ENCODE assay signal across 24 mouse cellular contexts in the genomic region with DNA sequence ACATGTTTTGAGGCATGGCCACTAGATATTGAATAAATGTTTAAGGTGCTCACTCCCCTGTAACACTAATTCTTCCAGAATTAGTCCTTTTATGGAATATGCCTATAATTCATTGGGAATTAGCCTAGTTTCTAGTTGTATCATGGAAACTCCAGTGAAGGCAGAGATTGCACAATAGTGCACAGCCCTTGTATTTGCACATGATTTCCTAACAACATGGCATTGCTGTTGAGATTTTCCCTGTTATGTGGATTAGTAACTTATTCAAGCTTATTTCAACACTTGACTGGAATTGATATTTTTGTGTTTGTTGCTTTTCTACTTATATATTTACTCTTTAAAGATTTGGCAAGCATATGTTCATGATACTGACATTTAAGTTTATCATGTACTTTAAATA.
DNase-seq lines count a peak whose midpoint lies in the region; ATAC-seq and TF ChIP-seq lines count a peak whose summit lies in the region.
"Had no signal": no experiment of that assay in that cellular context is flagged by ENCODE, and none has a peak within 500 bp of the region (broad histone marks: within the 10 kb centered on the region; RNA-seq: fewer than 3 reads in every experiment).

No protein-coding gene starts in this region.

- no peak overlapping the region for H3K9ac ChIP-seq in liver, adult 2 months (ENCODE audit: low read depth, low read length)
- H3K9ac ChIP-seq in liver, embryonic 11.5 days (ENCODE audit: low read depth, low read length): no peak overlapping the region
- no peak overlapping the region for H3K9ac ChIP-seq in liver, postnatal 0 days (replicated peaks)
- H3K9ac ChIP-seq: embryonic facial prominence, embryonic 13.5 days; embryonic facial prominence, embryonic 15.5 days; forebrain, embryonic 12.5 days had no signal

- no peaks in the 10 kb centered on the region for H3K27me3 ChIP-seq in liver, adult 2 months (ENCODE audit: control insufficient read depth, insufficient read depth, low read length)
- no peaks in the 10 kb centered on the region for H3K27me3 ChIP-seq in liver, embryonic 11.5 days (replicated peaks; ENCODE audit: control insufficient read depth, insufficient read depth, low read length)
- no peaks in the 10 kb centered on the region for H3K27me3 ChIP-seq in liver, postnatal 0 days (ENCODE audit: insufficient read depth, low read length)
- no peaks in the 10 kb centered on the region for H3K27me3 ChIP-seq in C2C12 (ENCODE audit: control insufficient read depth, insufficient read depth, insufficient read length)
- H3K27me3 ChIP-seq: embryonic facial prominence, embryonic 13.5 days; embryonic facial prominence, embryonic 15.5 days; forebrain, embryonic 12.5 days had no signal

- H3K4me1 ChIP-seq in liver, adult 2 months (ENCODE audit: control insufficient read depth, insufficient read depth, low read length): no peaks in the 10 kb centered on the region; the same call in 1 of the 2 replicates
- no peaks in the 10 kb centered on the region for H3K4me1 ChIP-seq in liver, embryonic 11.5 days (replicated peaks; ENCODE audit: control insufficient read depth, insufficient read depth, low read length)
- H3K4me1 ChIP-seq in liver, postnatal 0 days (ENCODE audit: insufficient read depth): no peaks in the 10 kb centered on the region
- no peaks in the 10 kb centered on the region for H3K4me1 ChIP-seq in lung, adult 2 months (ENCODE audit: control insufficient read depth, insufficient read depth, low read length)
- H3K4me1 ChIP-seq: embryonic facial prominence, embryonic 13.5 days; embryonic facial prominence, embryonic 15.5 days; forebrain, embryonic 10.5 days; forebrain, embryonic 12.5 days had no signal

- no peaks in the 10 kb centered on the region for H3K9me3 ChIP-seq in liver, embryonic 11.5 days (ENCODE audit: control insufficient read depth, low read length)
- no peaks in the 10 kb centered on the region for H3K9me3 ChIP-seq in liver, postnatal 0 days (ENCODE audit: low read length)
- H3K9me3 ChIP-seq: embryonic facial prominence, embryonic 13.5 days; embryonic facial prominence, embryonic 15.5 days; forebrain, embryonic 10.5 days; forebrain, embryonic 12.5 days had no signal

- no peak overlapping the region for H3K27ac ChIP-seq in liver, adult 2 months (replicated peaks; ENCODE audit: insufficient read depth, low read depth, low read length)
- no peak overlapping the region for H3K27ac ChIP-seq in liver, embryonic 11.5 days (ENCODE audit: low read depth, low read length)
- no peak overlapping the region for H3K27ac ChIP-seq in liver, postnatal 0 days (ENCODE audit: low read depth)
- H3K27ac ChIP-seq: embryonic facial prominence, embryonic 13.5 days; embryonic facial prominence, embryonic 15.5 days; forebrain, embryonic 10.5 days; forebrain, embryonic 12.5 days had no signal

- TF ChIP-seq CTCF in liver, adult 2 months (IDR thresholded peaks at IDR 0.05; ENCODE audit: low read depth, low read length): no peak
- TF ChIP-seq CTCF in liver, postnatal 0 days (IDR thresholded peaks at IDR 0.05; ENCODE audit: low read depth): no peak
- no peak for TF ChIP-seq CTCF in lung, adult 2 months (IDR thresholded peaks at IDR 0.05; ENCODE audit: insufficient read depth, low read length)
- TF ChIP-seq CTCF in C2C12 (IDR thresholded peaks at IDR 0.05; ENCODE audit: control insufficient read depth, insufficient read depth, insufficient read length): no peak

- no peaks in the 10 kb centered on the region for H3K79me2 ChIP-seq in liver, adult 2 months (ENCODE audit: control insufficient read depth, insufficient read depth, low read length)
- H3K79me2 ChIP-seq in C2C12 (ENCODE audit: control insufficient read depth, insufficient read depth): no peaks in the 10 kb centered on the region

- ATAC-seq in liver, embryonic 11.5 days (replicated peaks; ENCODE audit: low FRiP score): no peak
- peak; percentile 73 for ATAC-seq in liver, postnatal 0 days
- ATAC-seq: forebrain, embryonic 14.5 days had no signal

- H3K4me2 ChIP-seq in liver, embryonic 11.5 days: no peak overlapping the region
- no peak overlapping the region for H3K4me2 ChIP-seq in liver, postnatal 0 days (ENCODE audit: low read depth, low read length)
- H3K4me2 ChIP-seq: embryonic facial prominence, embryonic 13.5 days; embryonic facial prominence, embryonic 15.5 days; forebrain, embryonic 12.5 days had no signal

- TF ChIP-seq POLR2A in liver, adult 2 months (IDR thresholded peaks at IDR 0.05; ENCODE audit: extremely low read depth, insufficient read depth, low read length): no peak
- TF ChIP-seq POLR2A in lung, adult 2 months (IDR thresholded peaks at IDR 0.05; ENCODE audit: borderline replicate concordance, extremely low read depth, low read depth, low read length): no peak

- TF ChIP-seq EP300 in liver, postnatal 0 days (IDR thresholded peaks at IDR 0.05; ENCODE audit: low read depth): 0 out of 2 replicates have a peak, but pooled peaks have one; percentile 16

- peak; percentile 91 for DNase-seq in liver, adult 2 months (ENCODE audit: extremely low read depth, low read depth, low spot score)
- no peak for DNase-seq in liver, embryonic 11.5 days (ENCODE audit: low spot score)
- no peak for DNase-seq in liver, postnatal 0 days
- no peak for DNase-seq in liver
- DNase-seq in lung, postnatal 25 days (ENCODE audit: low spot score): peak; percentile 5
- DNase-seq in lung, adult 2 months: no peak
- DNase-seq: adrenal gland, adult 2 months; adrenal gland, postnatal 10 days; adrenal gland, postnatal 25 days; B cell, adult 2 months; cerebellum, adult 11 months; cerebellum, adult 18-20 months; cerebellum, adult 8-10 months; cerebellum, adult 9-11 months; cerebellum, postnatal 14 days; cerebellum, postnatal 36 days; embryo, embryonic 11 days had no signal

- no peak overlapping the region for H3K4me3 ChIP-seq in liver, adult 2 months (ENCODE audit: insufficient read depth, low read depth, low read length)
- no peak overlapping the region for H3K4me3 ChIP-seq in liver, embryonic 11.5 days (ENCODE audit: low read depth, low read length)
- no peak overlapping the region for H3K4me3 ChIP-seq in liver, postnatal 0 days (ENCODE audit: low read depth, low read length)
- H3K4me3 ChIP-seq in lung, adult 2 months (replicated peaks; ENCODE audit: extremely low read depth, low read depth, low read length): no peak overlapping the region
- no peak overlapping the region for H3K4me3 ChIP-seq in C2C12 (ENCODE audit: insufficient read depth, poor library complexity, severe bottlenecking)
- H3K4me3 ChIP-seq: embryonic facial prominence, embryonic 13.5 days; embryonic facial prominence, embryonic 15.5 days; erythroblast, embryonic 14.5 days; forebrain, embryonic 10.5 days; forebrain, embryonic 12.5 days had no signal

- no peaks in the 10 kb centered on the region for H3K36me3 ChIP-seq in liver, adult 2 months (ENCODE audit: control insufficient read depth, insufficient read depth, low read length)
- no peaks in the 10 kb centered on the region for H3K36me3 ChIP-seq in liver, embryonic 11.5 days (ENCODE audit: control insufficient read depth, insufficient read depth, low read length)
- no peaks in the 10 kb centered on the region for H3K36me3 ChIP-seq in liver, postnatal 0 days (replicated peaks; ENCODE audit: insufficient read depth, low read length)
- H3K36me3 ChIP-seq in C2C12 (ENCODE audit: control insufficient read depth, insufficient read depth): no peaks in the 10 kb centered on the region
- H3K36me3 ChIP-seq: embryonic facial prominence, embryonic 13.5 days; embryonic facial prominence, embryonic 15.5 days; forebrain, embryonic 10.5 days; forebrain, embryonic 12.5 days had no signal

- no peaks in the 10 kb centered on the region for H3K79me3 ChIP-seq in C2C12 (ENCODE audit: low read depth)

- H3ac ChIP-seq in C2C12 (ENCODE audit: control insufficient read depth, insufficient read length, low read depth): no peak overlapping the region

TF ChIP-seq in C2C12, 6 proteins besides CTCF, POLR2A, EP300 and RAD21:
- TF ChIP-seq USF1 (IDR thresholded peaks at IDR 0.05; ENCODE audit: low read depth) (no peak), FOSL1 (IDR thresholded peaks at IDR 0.05; ENCODE audit: insufficient read depth, low read length, poor library complexity, severe bottlenecking) (no peak), CEBPB (IDR thresholded peaks at IDR 0.05; ENCODE audit: low read depth) (peak; percentile 19)

Comparison
In these comparisons a context has a peak if more than half of its experiments do, and no peak if none do; other contexts are left out.
1. DNase-seq: peak in liver, adult 2 months (single experiment) and lung, postnatal 25 days (single experiment); none in liver, embryonic 11.5 days (single experiment), liver, postnatal 0 days (single experiment), liver (single experiment) and lung, adult 2 months (single experiment).